Mouse (Mus musculus) kidney, adult 2 months (tissue): ENCODE measurements at regions not wholly inside any gene's neighbourhood (a gene's known extent, or its start where the extent isn't known, plus 50 kb on each side); places are given as distances from the start of the nearest gene placed in this dataset.

Experiments
- CTCF ChIP-seq: fragments of 200-500 bp; conservative IDR thresholded peaks from 2 replicates; pipeline ENCODE4 v1.5.1; 2011; ENCODE audit warnings: low read depth, mild to moderate bottlenecking, control low read depth, low read length, moderate library complexity, mixed read lengths; ENCODE audit not compliant: insufficient read depth, insufficient read length
- POLR2A ChIP-seq: fragments of 200-500 bp; IDR thresholded peaks from one replicate; pipeline ENCODE4 v1.6.1; 2011; ENCODE audit warnings: low read depth, low read length, control low read depth

- TF ChIP-seq CTCF (no peak), POLR2A (no peak)
Measured at GRCm38 (mm10) chr2:179332872-179333489, 109.2 kb upstream of the Cdh4 start.
